Mouse (Mus musculus) MEL (cell line): ENCODE results near the gene Dnmt3l. TPM values are rescaled to one million over a fixed set of nuclear protein-coding genes. Genes with fewer than 3 reads are reported as not detected.
A peak's percentile ranks its signal among the peaks of the same experiment; 100 is the strongest.

Source experiments
- DNase-seq: peaks from one replicate; pipeline ENCODE4 v3.0.0; 2011; ENCODE audit warnings: low read depth, low spot score
- H3K27ac ChIP-seq: 2 replicates; pipeline ENCODE4 v1.5.1; 2012; ENCODE audit warnings: low read depth, mild to moderate bottlenecking, control low read depth, low read length, moderate library complexity; ENCODE audit not compliant: control insufficient read depth
- H3K27me3 ChIP-seq, 2 experiments: fragments of 150-350 bp in 1 of 2; sonication (generic) in 1 of 2; 2 replicates each; pipeline ENCODE4 v1.6.1; 2012; ENCODE audit warnings: low read length in 2 of 2, mild to moderate bottlenecking in 2 of 2, improper control_type of control experiment in 1 of 2, moderate library complexity in 1 of 2; ENCODE audit not compliant: insufficient read depth in 2 of 2, control insufficient read depth in 1 of 2
- H3K36me3 ChIP-seq, 2 experiments: 2 replicates each; pipeline ENCODE4 v1.6.1; 2012 to 2014; ENCODE audit warnings: low read length in 2 of 2, improper control_type of control experiment in 1 of 2, inconsistent platforms in 1 of 2, mild to moderate bottlenecking in 1 of 2; ENCODE audit not compliant: insufficient read depth in 2 of 2, control insufficient read depth in 1 of 2
- H3K4me1 ChIP-seq, 2 experiments: fragments of 150-350 bp in 1 of 2; sonication (generic) in 1 of 2; 2 replicates each; pipeline ENCODE4 v1.6.1; 2012; ENCODE audit warnings: low read length in 2 of 2, improper control_type of control experiment in 1 of 2, mild to moderate bottlenecking in 1 of 2; ENCODE audit not compliant: insufficient read depth in 2 of 2, control insufficient read depth in 1 of 2
- H3K4me3 ChIP-seq, 2 experiments: fragments of 150-350 bp in 1 of 2; sonication (generic) in 1 of 2; 2 replicates each; pipeline ENCODE4 v1.5.1; 2012; ENCODE audit warnings: low read depth in 2 of 2, low read length in 2 of 2, mild to moderate bottlenecking in 2 of 2, moderate library complexity in 2 of 2, control low read depth in 1 of 2, improper control_type of control experiment in 1 of 2; ENCODE audit not compliant: control insufficient read depth in 1 of 2, insufficient read depth in 1 of 2
- H3K79me2 ChIP-seq: 2 replicates; pipeline ENCODE4 v1.6.1; 2012; ENCODE audit warnings: mild to moderate bottlenecking, low read length, moderate library complexity; ENCODE audit not compliant: control insufficient read depth, poor library complexity, insufficient read depth
- H3K9ac ChIP-seq: 2 replicates; pipeline ENCODE4 v1.6.1; 2012; ENCODE audit warnings: low read depth, mild to moderate bottlenecking, control low read depth, low read length, moderate library complexity; ENCODE audit not compliant: control insufficient read depth, poor library complexity, severe bottlenecking
- H3K9me3 ChIP-seq: fragments of 150-350 bp; sonication (generic); replicated peaks from 2 replicates; pipeline ENCODE4 v1.6.1; 2012; ENCODE audit warnings: mild to moderate bottlenecking, low read length, improper control_type of control experiment, moderate library complexity; ENCODE audit not compliant: insufficient read depth
- BHLHE40 ChIP-seq: IDR thresholded peaks from 2 replicates; pipeline ENCODE4 v1.6.1; 2012; ENCODE audit warnings: low read depth, mild to moderate bottlenecking, inconsistent platforms, low read length, improper control_type of control experiment, borderline replicate concordance
- CHD1 ChIP-seq: IDR thresholded peaks from 2 replicates; pipeline ENCODE4 v1.6.1; 2012; ENCODE audit warnings: low read depth, mild to moderate bottlenecking, inconsistent platforms, low read length, improper control_type of control experiment
- CHD2 ChIP-seq: IDR thresholded peaks from 2 replicates; pipeline ENCODE4 v1.6.1; 2011; ENCODE audit warnings: low read length, improper control_type of control experiment
- CTCF ChIP-seq, 3 experiments: IDR thresholded peaks in 2 of 3; conservative IDR thresholded peaks in 1 of 3; 2 replicates each; pipeline ENCODE4 v1.5.1; 2011 to 2012; ENCODE audit warnings: low read length in 3 of 3, low read depth in 2 of 3, mild to moderate bottlenecking in 2 of 3, improper control_type of control experiment in 1 of 3, inconsistent platforms in 1 of 3, mixed read lengths in 1 of 3, moderate library complexity in 1 of 3; ENCODE audit not compliant: control insufficient read depth in 1 of 3, insufficient read depth in 1 of 3, poor library complexity in 1 of 3, severe bottlenecking in 1 of 3
- E2F4 ChIP-seq: IDR thresholded peaks from 2 replicates; pipeline ENCODE4 v1.6.1; 2011; ENCODE audit warnings: low read depth, low read length, improper control_type of control experiment, borderline replicate concordance
- ELF1 ChIP-seq: IDR thresholded peaks from 2 replicates; pipeline ENCODE4 v1.6.1; 2014; ENCODE audit warnings: low read depth, mild to moderate bottlenecking, inconsistent platforms, low read length, improper control_type of control experiment, moderate library complexity
- EP300 ChIP-seq, 2 experiments: IDR thresholded peaks; 2 replicates each; pipeline ENCODE4 v1.6.1; 2011; ENCODE audit warnings: improper control_type of control experiment in 2 of 2, low read length in 2 of 2, low read depth in 1 of 2, mild to moderate bottlenecking in 1 of 2
- ETS1 ChIP-seq: IDR thresholded peaks from 2 replicates; pipeline ENCODE4 v1.6.1; 2012; ENCODE audit warnings: low read depth, mild to moderate bottlenecking, inconsistent platforms, low read length, improper control_type of control experiment, moderate library complexity
- GABPA ChIP-seq: IDR thresholded peaks from 2 replicates; pipeline ENCODE4 v1.6.1; 2012; ENCODE audit warnings: low read depth, mild to moderate bottlenecking, inconsistent platforms, low read length, improper control_type of control experiment, moderate library complexity
- GATA1 ChIP-seq: IDR thresholded peaks from 2 replicates; pipeline ENCODE4 v1.6.1; 2011; ENCODE audit warnings: low read depth, low read length, improper control_type of control experiment
- HCFC1 ChIP-seq: IDR thresholded peaks from 2 replicates; pipeline ENCODE4 v1.6.1; 2012; ENCODE audit warnings: low read depth, mild to moderate bottlenecking, inconsistent platforms, low read length, improper control_type of control experiment, moderate library complexity
- JUND ChIP-seq: IDR thresholded peaks from 2 replicates; pipeline ENCODE4 v1.6.1; 2011; ENCODE audit warnings: low read depth, mild to moderate bottlenecking, improper control_type of control experiment, low read length
- KAT2A ChIP-seq: conservative IDR thresholded peaks from 2 replicates; pipeline ENCODE4 v1.6.1; 2012; ENCODE audit warnings: low read depth, low read length, improper control_type of control experiment, inconsistent platforms
- MAFK ChIP-seq: IDR thresholded peaks from 2 replicates; pipeline ENCODE4 v1.6.1; 2011; ENCODE audit warnings: low read depth, mild to moderate bottlenecking, low read length, improper control_type of control experiment, borderline replicate concordance
- MAX ChIP-seq: IDR thresholded peaks from 2 replicates; pipeline ENCODE4 v1.6.1; 2011; ENCODE audit warnings: low read length, improper control_type of control experiment
- MAZ ChIP-seq: IDR thresholded peaks from 2 replicates; pipeline ENCODE4 v1.6.1; 2012; ENCODE audit warnings: low read depth, mild to moderate bottlenecking, inconsistent platforms, low read length, improper control_type of control experiment
- MEF2A ChIP-seq: IDR thresholded peaks from 2 replicates; pipeline ENCODE4 v1.6.1; 2014; ENCODE audit warnings: low read depth, mild to moderate bottlenecking, inconsistent platforms, low read length, improper control_type of control experiment; ENCODE audit not compliant: poor library complexity, insufficient replicate concordance, severe bottlenecking; ENCODE audit errors: extremely low read depth
- MXI1 ChIP-seq: IDR thresholded peaks from 2 replicates; pipeline ENCODE4 v1.6.1; 2011; ENCODE audit warnings: mild to moderate bottlenecking, low read depth, low read length, improper control_type of control experiment
- MYB ChIP-seq: IDR thresholded peaks from 2 replicates; pipeline ENCODE4 v1.6.1; 2011; ENCODE audit warnings: mild to moderate bottlenecking, low read depth, low read length, improper control_type of control experiment
- MYC ChIP-seq: IDR thresholded peaks from 2 replicates; pipeline ENCODE4 v1.6.1; 2011; ENCODE audit warnings: low read depth, mild to moderate bottlenecking, low read length, improper control_type of control experiment, moderate library complexity
- NELFE ChIP-seq: IDR thresholded peaks from 2 replicates; pipeline ENCODE4 v1.6.1; 2011; ENCODE audit warnings: low read depth, low read length, improper control_type of control experiment
- NRF1 ChIP-seq: IDR thresholded peaks from 2 replicates; pipeline ENCODE4 v1.6.1; 2014; ENCODE audit warnings: low read depth, mild to moderate bottlenecking, inconsistent platforms, low read length, improper control_type of control experiment, moderate library complexity; ENCODE audit not compliant: poor library complexity, insufficient read depth, severe bottlenecking
- POLR2A ChIP-seq, 2 experiments: IDR thresholded peaks; 2 replicates each; pipeline ENCODE4 v1.6.1; 2011 to 2012; ENCODE audit warnings: low read length in 2 of 2, mild to moderate bottlenecking in 2 of 2, control low read depth in 1 of 2, improper control_type of control experiment in 1 of 2, low read depth in 1 of 2, moderate library complexity in 1 of 2; ENCODE audit not compliant: control insufficient read depth in 1 of 2, insufficient read depth in 1 of 2, poor library complexity in 1 of 2
- POLR2AphosphoS2 ChIP-seq: IDR thresholded peaks from 2 replicates; pipeline ENCODE4 v1.6.1; 2011; ENCODE audit warnings: low read length, improper control_type of control experiment
- POLR2AphosphoS5 ChIP-seq: IDR thresholded peaks from 2 replicates; pipeline ENCODE4 v1.6.1; 2012; ENCODE audit warnings: low read depth, borderline replicate concordance, mild to moderate bottlenecking, inconsistent platforms, low read length, moderate library complexity, mixed read lengths
- RAD21 ChIP-seq: IDR thresholded peaks from 2 replicates; pipeline ENCODE4 v1.6.1; 2011; ENCODE audit warnings: mild to moderate bottlenecking, low read depth, low read length, improper control_type of control experiment
- RCOR1 ChIP-seq: IDR thresholded peaks from 2 replicates; pipeline ENCODE4 v1.6.1; 2012; ENCODE audit warnings: low read depth, mild to moderate bottlenecking, inconsistent platforms, low read length, improper control_type of control experiment
- SIN3A ChIP-seq: IDR thresholded peaks from 2 replicates; pipeline ENCODE4 v1.6.1; 2012; ENCODE audit warnings: low read length, improper control_type of control experiment, inconsistent platforms
- SMC3 ChIP-seq: IDR thresholded peaks from 2 replicates; pipeline ENCODE4 v1.6.1; 2011; ENCODE audit warnings: low read depth, low read length, improper control_type of control experiment
- TAL1 ChIP-seq: IDR thresholded peaks from 2 replicates; pipeline ENCODE4 v1.6.1; 2012; ENCODE audit warnings: mild to moderate bottlenecking, inconsistent platforms, low read length, moderate library complexity, mixed read lengths
- TBP ChIP-seq: IDR thresholded peaks from 2 replicates; pipeline ENCODE4 v1.8.0; 2011; ENCODE audit warnings: low read depth, low read length, improper control_type of control experiment
- TCF12 ChIP-seq: IDR thresholded peaks from 2 replicates; pipeline ENCODE4 v1.6.1; 2014; ENCODE audit warnings: low read depth, mild to moderate bottlenecking, inconsistent platforms, low read length, improper control_type of control experiment, moderate library complexity
- UBTF ChIP-seq: IDR thresholded peaks from 2 replicates; pipeline ENCODE4 v1.6.1; 2012; ENCODE audit warnings: low read depth, mild to moderate bottlenecking, inconsistent platforms, low read length, improper control_type of control experiment, moderate library complexity, borderline replicate concordance; ENCODE audit not compliant: insufficient read depth
- USF1 ChIP-seq: IDR thresholded peaks from 2 replicates; pipeline ENCODE4 v1.6.1; 2014; ENCODE audit warnings: low read depth, mild to moderate bottlenecking, inconsistent platforms, low read length, improper control_type of control experiment, moderate library complexity
- USF2 ChIP-seq, 2 experiments: IDR thresholded peaks; 2 replicates each; pipeline ENCODE4 v1.6.1; 2011 to 2012; ENCODE audit warnings: improper control_type of control experiment in 2 of 2, low read length in 2 of 2, borderline replicate concordance in 1 of 2, inconsistent platforms in 1 of 2, low read depth in 1 of 2, mild to moderate bottlenecking in 1 of 2; ENCODE audit not compliant: insufficient read depth in 1 of 2
- ZC3H11A ChIP-seq: IDR thresholded peaks from 2 replicates; pipeline ENCODE4 v1.6.1; 2012; ENCODE audit warnings: low read depth, mild to moderate bottlenecking, inconsistent platforms, low read length, improper control_type of control experiment
- ZKSCAN1 ChIP-seq: IDR thresholded peaks from 2 replicates; pipeline ENCODE4 v1.6.1; 2012; ENCODE audit warnings: low read depth, mild to moderate bottlenecking, inconsistent platforms, low read length, improper control_type of control experiment, moderate library complexity
- ZMIZ1 ChIP-seq: IDR thresholded peaks from 2 replicates; pipeline ENCODE4 v1.6.1; 2012; ENCODE audit warnings: low read depth, mild to moderate bottlenecking, inconsistent platforms, low read length, improper control_type of control experiment, moderate library complexity
- polyA plus RNA-seq, 2 experiments: library from polyadenylated mRNA; stranded (reverse) in 1 of 2; unstranded in 1 of 2; fragments of >175 nt in 1 of 2; fragments of >200 nt in 1 of 2; gene quantifications; 2 replicates each; pipeline versions ENCODE4 v1.2.1 to v1.2.4; 2012; ENCODE audit warnings: low replicate concordance in 2 of 2, low read depth in 1 of 2; ENCODE audit not compliant: insufficient read length in 2 of 2, insufficient read depth in 1 of 2, missing spikeins in 1 of 2
- total RNA-seq: library from RNA; depleted of rRNA; stranded (reverse); fragments of 300-350 nt; gene quantifications from 2 replicates; pipeline ENCODE4 v1.2.3, GENCODE M21; 2012

The Dnmt3l gene
- total and polyA plus RNA-seq, 3 experiments: not detected

DNA sequence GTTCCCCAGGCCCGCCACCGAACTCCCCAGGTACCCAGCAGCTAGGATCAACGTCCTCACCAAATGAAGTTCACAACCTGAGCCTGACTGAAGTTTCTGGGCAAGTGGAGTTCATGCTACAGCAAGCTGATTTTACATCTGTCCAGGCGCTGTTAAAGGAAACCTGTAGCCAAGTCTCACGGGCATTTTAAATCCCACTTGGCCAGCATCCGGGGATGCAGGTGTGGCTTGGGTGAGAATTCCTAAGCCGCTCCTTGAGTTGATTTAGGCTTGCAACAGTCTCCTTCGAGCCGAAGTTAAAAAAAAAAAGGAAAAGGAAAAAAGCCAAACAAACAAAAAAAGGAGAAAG is 31.8 kb upstream of the Dnmt3l start, which contains the start of gene Pfkl:
Pfkl (minus strand) TSS at position 139 of the 349 bp plus-strand sequence.
- H3K9ac ChIP-seq: peak within 1 kb of the TSS; percentile 79
- no peaks in the 10 kb centered on the region; a peak in 2 of 4 replicates for H3K36me3 ChIP-seq
- peaks cover 2 to 14% of the 10 kb centered on the region in 2 experiments; a peak in 3 of 4 replicates for H3K4me1 ChIP-seq
- peak within 1 kb of the TSS; percentile 79 to 80 for H3K4me3 ChIP-seq
- DNase-seq: no peak
- no peaks in the 10 kb centered on the region for H3K27me3 ChIP-seq
- peak within 1 kb of the TSS; percentile 80 for H3K27ac ChIP-seq
- H3K9me3 ChIP-seq: no peaks in the 10 kb centered on the region
- peaks cover 19% of the 10 kb centered on the region for H3K79me2 ChIP-seq
- TF ChIP-seq GATA1 (no peak), TBP (no peak), RAD21 (no peak), CTCF (IDR thresholded peaks at IDR 0.05 in 2 of 3, conservative IDR thresholded peaks at IDR 0.05 in 1 of 3; ENCODE audit: control insufficient read depth in 1 of 3, insufficient read depth in 1 of 3, low read depth in 2 of 3, low read length in 3 of 3, poor library complexity in 1 of 3, severe bottlenecking in 1 of 3) (no peak), NRF1 (no peak), MYC (no peak), JUND (no peak), MAFK (no peak), EP300 (IDR thresholded peaks at IDR 0.05; ENCODE audit: low read depth in 1 of 2, low read length in 2 of 2) (no peak), BHLHE40 (no peak), MXI1 (peak; percentile 73), HCFC1 (0 out of 2 replicates have a peak, but pooled peaks have one; percentile 11), USF2 (IDR thresholded peaks at IDR 0.05; ENCODE audit: borderline replicate concordance in 1 of 2, insufficient read depth in 1 of 2, low read depth in 1 of 2, low read length in 2 of 2) (no peak), GABPA (no peak), E2F4 (no peak), POLR2A (IDR thresholded peaks at IDR 0.05; ENCODE audit: control insufficient read depth in 1 of 2, insufficient read depth in 1 of 2, low read depth in 1 of 2, low read length in 2 of 2, poor library complexity in 1 of 2) (0 out of 4 replicates have a peak, but pooled peaks of 1 of the 2 experiments have one; percentile 17), TAL1 (no peak), ZC3H11A (no peak), ELF1 (no peak), USF1 (no peak), ETS1 (no peak; the same call in 1 of the 2 replicates), TCF12 (no peak), MAZ (no peak), MEF2A (no peak), NELFE (no peak), CHD2 (no peak), SIN3A (peak; percentile 61; the same call in 1 of the 2 replicates), ZKSCAN1 (no peak), SMC3 (no peak), KAT2A (no peak), CHD1 (no peak), MYB (no peak), POLR2AphosphoS5 (no peak), UBTF (no peak), POLR2AphosphoS2 (no peak), MAX (0 out of 2 replicates have a peak, but pooled peaks have one; percentile 22), RCOR1 (no peak), ZMIZ1 (peak; percentile 82)
